Mouse (Mus musculus) adrenal gland, adult (tissue): ENCODE data around the gene Tmem132d.
"Not testable (repeated sequence)": the region's sequence is repeated elsewhere in the genome, so short reads cannot be mapped to it uniquely, and the experiment has no call there.

Source experiments
- DNase-seq, 2 experiments: peaks; one replicate each; pipeline ENCODE4 v3.0.0; 2022 to 2023; ENCODE audit warnings: low spot score in 1 of 2; ENCODE audit not compliant: inconsistent age in 2 of 2

Gene Tmem132d

DNA sequence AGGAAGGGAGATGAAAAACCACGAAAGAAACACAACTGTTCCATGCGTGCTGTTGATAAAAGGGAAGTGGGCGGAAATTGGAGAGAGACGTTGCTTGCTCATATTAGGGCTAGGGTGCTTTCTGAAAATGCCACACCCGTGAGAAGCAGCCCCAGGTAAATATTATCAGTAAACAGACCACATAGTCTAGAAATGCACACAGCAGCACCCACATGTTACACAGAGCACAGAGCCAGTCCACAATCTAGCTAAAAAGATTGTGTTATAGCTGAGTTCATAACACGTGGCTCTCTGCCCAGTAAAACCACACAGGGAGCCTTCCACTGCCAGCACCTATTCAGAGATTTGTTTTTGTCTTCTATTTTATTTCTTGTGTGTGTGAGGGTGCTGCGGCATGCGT, 617.6 kb downstream of the Tmem132d start:
- no peak for DNase-seq

DNA sequence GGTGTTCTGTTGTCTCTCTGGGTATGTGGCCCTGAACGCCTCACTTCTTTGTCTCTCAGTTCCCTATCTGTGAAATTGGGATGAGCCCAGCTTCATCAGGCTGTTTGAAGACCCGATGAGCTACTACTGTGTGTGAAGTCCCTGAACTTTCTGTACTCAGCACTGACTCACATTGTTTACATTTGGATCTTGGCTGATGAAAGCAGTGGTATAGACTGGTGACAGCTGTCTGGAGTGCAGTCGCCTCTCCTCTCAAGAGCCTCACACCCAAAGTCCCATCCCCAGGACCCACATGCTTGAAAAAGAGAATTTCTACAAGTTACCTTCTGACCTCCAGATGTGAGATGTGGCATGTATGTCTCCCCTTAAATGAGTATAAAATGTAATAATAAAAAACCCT, 625.5 kb downstream of the Tmem132d start:
- DNase-seq = no peak

DNA sequence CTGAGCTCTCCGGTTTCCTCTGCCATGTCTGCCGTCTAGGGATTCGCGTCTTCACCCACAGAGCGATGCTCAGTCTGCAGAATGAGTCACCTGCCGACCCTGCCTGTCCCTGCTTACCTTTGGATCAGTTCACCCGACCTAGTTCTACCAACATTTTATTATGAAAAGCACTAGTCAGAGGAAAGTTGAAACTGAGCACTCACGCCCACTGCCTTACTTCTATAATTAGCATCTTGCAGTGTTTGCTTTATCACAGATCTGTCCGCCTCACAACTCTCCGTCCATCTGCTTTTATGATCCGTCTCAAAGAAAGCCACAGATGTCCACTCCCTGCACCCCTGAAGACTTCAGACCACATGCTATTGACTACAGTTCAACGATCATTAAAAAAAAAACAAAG, 626.0 kb downstream of the Tmem132d start:
- no peak for DNase-seq

DNA sequence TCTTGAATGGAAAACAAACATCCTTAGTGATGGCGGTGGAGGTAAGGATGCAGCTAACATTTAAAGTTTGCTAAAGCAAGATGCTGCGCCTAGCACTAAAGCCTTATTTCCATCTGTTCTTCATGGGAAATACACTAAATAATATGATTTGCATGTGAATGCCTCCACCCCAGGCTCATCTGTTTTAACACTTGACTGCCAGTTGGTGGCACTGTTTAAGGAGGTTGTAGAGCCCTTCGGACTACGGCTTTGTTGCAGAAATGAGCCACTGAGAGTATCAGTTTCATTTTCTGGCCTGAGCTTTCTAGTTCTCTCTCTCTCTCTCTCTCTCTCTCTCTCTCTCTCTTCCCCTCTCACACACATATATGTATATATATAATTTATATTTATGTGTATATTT, 632.0 kb downstream of the Tmem132d start:
- DNase-seq = no peak

DNA sequence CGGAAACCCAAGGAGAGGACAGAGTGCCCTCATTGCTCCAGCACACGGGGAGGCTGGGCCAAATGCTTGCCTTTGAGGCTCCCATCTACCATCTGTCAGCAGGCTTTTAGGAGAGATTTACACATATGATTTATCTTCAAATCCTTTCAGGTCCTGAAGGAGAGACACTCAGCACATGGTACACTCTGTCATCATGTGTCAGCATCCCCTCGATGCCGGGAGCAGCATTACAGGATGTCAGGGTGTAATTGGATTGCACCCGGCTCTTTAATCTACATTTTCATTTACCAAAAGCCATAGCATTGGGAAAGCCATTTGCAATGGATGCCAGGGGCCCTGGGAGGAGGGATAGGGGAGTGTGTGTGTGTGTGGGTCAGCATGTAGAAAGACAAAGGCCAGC, 651.7 kb downstream of the Tmem132d start:
- no peak for DNase-seq

DNA sequence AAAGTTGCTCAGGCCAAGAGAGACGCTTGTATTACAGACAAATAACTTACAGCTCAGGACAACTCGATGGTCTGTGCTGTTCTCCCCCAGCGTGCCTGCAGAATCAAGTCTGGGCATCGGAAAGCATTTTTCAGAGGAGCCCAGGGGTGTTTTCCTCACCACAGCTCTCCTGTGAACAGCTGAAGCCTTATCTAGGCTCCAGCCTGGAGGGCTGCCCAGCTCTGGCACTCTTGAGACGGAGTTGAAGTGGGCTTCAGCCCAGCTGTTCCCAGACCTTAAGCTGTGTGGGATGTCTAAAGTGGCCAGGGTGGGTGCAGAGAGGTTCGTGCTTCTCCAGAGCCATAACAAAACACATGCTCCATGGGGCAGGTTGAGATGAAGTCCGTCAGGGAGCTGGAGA, 657.1 kb downstream of the Tmem132d start:
- no peak for DNase-seq

DNA sequence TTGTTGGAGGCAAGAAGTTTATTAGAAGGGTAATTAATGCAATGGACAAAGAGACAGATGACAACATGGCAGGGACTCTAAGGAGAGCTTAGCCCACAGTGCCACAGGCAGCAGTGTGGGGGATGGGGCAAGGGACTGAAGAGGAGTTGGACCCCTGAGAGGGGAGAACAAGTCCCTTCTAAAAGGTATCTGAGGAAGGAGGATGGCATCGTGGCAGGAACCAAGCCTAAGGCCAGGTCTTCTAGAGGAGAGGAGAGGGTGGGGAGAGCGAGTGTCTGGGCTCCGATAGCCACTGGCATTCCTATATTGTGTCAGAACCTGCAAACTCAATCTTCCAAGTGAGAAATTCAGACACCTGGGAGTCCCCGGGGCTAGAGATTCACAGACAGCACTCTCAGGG, 674.3 kb downstream of the Tmem132d start:
- no peak for DNase-seq

DNA sequence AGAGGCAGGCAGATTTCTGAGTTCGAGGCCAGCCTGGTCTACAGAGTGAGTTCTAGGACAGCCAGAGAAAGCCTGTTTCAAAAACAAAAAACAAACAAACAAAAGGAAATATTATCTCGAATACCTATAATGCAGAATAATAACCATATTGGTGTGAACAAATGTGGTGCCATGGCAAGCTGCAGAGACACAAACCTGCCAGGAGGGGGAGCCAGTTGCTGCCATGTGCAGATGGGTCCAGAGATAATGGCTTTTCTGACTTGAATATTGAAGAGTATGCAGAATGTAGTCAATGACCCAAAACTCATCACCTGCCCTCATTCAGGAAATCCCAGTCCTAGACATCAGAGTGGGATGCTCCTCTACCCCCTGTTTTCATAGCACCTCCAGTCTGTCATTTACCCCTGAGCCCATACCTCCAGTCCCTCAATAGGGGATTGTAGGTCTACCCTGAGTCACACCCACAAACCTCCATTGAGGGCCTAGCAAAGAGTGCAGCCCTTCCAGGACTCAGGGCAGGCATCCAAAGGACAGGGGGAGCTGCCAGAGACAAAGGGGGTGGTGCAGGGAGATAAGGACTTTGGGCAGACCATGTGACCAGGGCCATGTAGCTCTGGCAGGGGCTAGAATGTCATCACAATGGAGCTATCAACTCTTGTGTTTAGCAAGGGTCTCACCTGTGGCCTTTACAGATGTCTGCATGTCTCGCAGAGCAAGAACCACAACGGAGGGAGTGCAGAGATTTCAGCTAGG, 676.0 kb downstream of the Tmem132d start:
- DNase-seq = no peak

DNA sequence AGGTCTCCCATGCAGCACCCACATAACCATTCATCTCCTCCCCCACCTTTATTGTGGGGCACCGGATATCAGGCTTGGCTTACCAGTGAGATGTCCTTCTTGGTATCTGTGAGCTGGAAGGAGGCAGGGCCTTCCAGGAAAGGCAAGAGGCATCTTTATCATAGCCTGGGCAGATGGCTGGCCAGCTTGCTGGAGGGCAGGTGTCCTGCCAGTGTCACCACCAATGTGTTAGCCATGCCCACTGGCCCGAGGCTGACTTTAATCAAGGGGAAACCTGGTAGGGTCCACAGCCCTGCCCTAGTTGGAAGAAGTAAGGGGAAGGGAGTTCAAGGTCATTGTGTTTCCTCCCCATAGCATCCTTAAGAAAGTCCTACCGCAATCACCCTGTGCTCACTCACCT, 676.9 kb downstream of the Tmem132d start:
- no peak for DNase-seq

DNA sequence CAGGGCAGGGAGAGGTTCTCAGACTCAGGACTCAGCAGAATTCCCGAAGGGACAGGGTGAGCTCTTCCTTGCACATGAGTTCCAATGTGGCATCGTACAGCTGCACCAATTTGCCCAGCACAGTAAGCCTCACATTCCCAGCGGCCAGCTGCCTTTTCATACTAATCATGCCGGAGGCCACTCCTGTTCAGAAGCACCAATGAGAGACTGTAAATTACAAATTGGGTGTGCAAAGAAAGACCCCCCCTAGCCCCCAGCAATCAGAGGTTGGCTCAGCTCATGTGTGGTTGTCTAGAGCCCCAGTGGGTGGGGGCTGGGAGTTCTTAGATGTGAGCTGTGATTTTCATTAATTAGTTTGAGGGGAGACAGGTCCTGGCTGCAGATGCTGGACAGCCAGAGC, 677.3 kb downstream of the Tmem132d start:
- DNase-seq = no peak

DNA sequence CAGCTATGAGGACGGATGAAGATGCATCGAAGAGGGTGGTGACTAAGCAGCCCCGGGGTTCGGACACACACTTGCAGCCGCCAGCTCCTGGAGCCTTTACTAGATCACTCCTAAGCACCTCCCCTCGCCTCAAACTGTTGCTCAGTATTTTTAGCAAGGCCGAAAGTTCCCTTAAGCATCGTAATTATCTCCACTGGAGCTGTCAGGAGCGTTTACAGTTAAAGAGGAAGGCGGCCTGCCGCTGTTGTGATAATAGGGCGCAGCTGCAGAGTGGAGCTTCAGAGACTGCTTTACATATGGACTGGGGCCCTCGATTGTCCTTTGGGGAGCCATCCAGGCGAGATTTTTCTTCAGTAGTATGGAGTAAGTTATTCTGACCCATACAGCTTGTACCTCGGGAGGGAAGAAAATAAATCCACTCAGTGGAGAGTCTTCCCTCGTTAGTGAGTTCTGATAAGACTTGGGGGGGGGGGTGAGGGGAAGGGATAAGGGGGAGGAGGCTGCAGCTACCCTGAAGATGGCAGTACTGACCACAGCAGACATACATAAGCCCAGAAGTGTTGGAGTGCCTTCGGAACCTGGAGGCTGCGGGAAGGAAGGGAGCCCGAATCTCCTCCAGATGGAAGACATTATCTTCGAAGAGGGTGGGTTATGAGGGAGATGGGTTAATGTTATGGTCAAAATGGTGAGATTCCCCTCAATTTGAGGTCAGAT, 681.5 kb downstream of the Tmem132d start:
- no peak for DNase-seq

DNA sequence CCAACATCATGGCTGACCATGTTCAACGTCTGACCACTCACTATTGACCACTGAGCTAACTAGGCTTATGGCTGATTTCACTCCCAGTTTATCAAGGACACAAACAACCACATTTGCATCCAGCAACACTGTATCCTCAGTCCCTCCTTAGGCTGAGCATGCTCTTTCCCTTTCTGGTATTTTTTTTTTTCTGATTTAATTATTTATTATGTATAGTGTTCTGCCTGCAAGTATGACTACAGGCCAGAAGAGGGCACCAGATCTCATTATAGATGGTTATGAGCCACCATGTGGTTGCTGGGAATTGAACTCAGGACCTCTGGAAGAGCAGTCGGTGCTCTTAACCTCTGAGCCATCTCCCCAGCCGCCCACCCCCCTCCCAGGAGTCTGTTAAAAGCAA, 683.3 kb downstream of the Tmem132d start:
- DNase-seq = not testable (repeated sequence)

DNA sequence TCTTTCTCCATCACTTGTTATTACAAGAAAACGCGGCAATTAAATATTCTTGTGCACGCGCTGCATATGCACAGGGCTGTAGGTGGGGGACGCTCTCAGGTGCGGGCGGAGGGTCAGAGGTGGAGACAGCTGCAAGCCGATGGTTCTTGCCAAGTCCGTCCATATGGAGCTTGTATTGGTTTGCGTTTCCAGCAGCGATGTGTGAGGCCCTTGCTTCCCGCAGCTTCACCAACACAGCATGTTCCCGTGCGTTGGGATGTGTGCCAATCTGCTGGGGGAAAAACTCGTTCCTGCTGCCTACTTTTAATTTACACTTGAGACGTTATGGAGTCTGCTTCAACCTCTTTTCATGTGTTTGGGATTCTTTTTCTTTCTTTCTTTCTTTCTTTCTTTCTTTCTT, 691.5 kb downstream of the Tmem132d start:
- no peak for DNase-seq
